Mouse (Mus musculus) kidney, adult 2 months (tissue): ENCODE results near the gene Dhx38. TPM values are rescaled to one million over a fixed set of nuclear protein-coding genes. Genes with fewer than 3 reads are reported as not detected.

ENCODE experiments used
- DNase-seq: peaks from one replicate; pipeline ENCODE4 v3.0.0; 2021
- H3K27ac ChIP-seq: fragments of 200-500 bp; 2 replicates; pipeline ENCODE4 v1.5.1; 2012; ENCODE audit warnings: low read depth, low read length, control low read depth, inconsistent platforms; ENCODE audit not compliant: insufficient read depth
- H3K27me3 ChIP-seq: fragments of 200-500 bp; replicated peaks from 2 replicates; pipeline ENCODE4 v1.6.1; 2012; ENCODE audit warnings: mild to moderate bottlenecking, moderate library complexity, low read length, inconsistent platforms; ENCODE audit not compliant: control insufficient read depth, insufficient read depth
- H3K36me3 ChIP-seq: fragments of 200-500 bp; 2 replicates; pipeline ENCODE4 v1.6.1; 2012; ENCODE audit warnings: mild to moderate bottlenecking, moderate library complexity, low read length, inconsistent platforms; ENCODE audit not compliant: control insufficient read depth, insufficient read depth
- H3K4me1 ChIP-seq: fragments of 200-500 bp; 2 replicates; pipeline ENCODE4 v1.6.1; 2011; ENCODE audit warnings: low read length; ENCODE audit not compliant: control insufficient read depth, insufficient read depth
- H3K4me3 ChIP-seq: fragments of 200-500 bp; 2 replicates; pipeline ENCODE4 v1.5.1; 2011; ENCODE audit warnings: mild to moderate bottlenecking, low read depth, low read length, control low read depth; ENCODE audit not compliant: insufficient read depth
- CTCF ChIP-seq: fragments of 200-500 bp; conservative IDR thresholded peaks from 2 replicates; pipeline ENCODE4 v1.5.1; 2011; ENCODE audit warnings: low read depth, mild to moderate bottlenecking, control low read depth, low read length, moderate library complexity, mixed read lengths; ENCODE audit not compliant: insufficient read depth, insufficient read length
- POLR2A ChIP-seq: fragments of 200-500 bp; IDR thresholded peaks from one replicate; pipeline ENCODE4 v1.6.1; 2011; ENCODE audit warnings: low read depth, low read length, control low read depth
- WGBS: fragments of 180-500 bp; shearing (Covaris S2); methylation state at CpG from one replicate; pipeline ENCODE4 v1.1.7; 2018; 5-methylcytosine and 5-hydroxymethylcytosine counted together
- polyA plus RNA-seq: library from polyadenylated mRNA; depleted of rRNA; stranded (reverse); fragments of >200 nt; gene quantifications from 2 replicates; pipeline ENCODE4 v1.2.3, GENCODE M21; 2012

Gene Dhx38
- polyA plus RNA-seq, 1 experiment, result 14.6 TPM

DNA sequence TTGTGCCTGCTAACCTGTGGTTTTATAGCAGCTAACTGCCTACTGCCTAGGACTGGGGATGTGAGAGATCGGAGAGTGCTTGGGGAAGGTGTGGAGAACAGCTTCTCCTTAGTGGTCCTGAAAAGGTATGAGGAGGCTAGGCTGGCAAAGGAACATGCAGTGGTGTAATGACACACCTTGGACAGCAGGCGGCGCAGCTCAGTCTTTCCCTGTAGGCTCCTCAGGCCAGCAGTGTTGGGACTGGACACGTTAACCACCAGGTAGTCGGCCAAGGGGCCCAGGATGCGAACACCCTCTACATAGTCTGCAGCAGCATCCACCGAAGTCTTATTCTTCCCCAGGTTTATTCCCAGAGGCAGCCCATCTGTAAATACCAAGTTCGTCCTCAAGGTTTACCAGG lies 30.2 kb upstream of the Dhx38 start:
- no peaks in the 10 kb centered on the region for H3K27me3 ChIP-seq
- H3K4me1 ChIP-seq, result no peaks in the 10 kb centered on the region
- H3K27ac ChIP-seq, result no peak overlapping the region
- TF ChIP-seq CTCF (peak; percentile 92), POLR2A (no peak)
- peak; percentile 48 for DNase-seq
- H3K36me3 ChIP-seq, result peaks cover 3% of the 10 kb centered on the region; the same call in 1 of the 2 replicates
- no peak overlapping the region for H3K4me3 ChIP-seq
- WGBS, result 46% methylated on average over 8 of the region's 8 CpGs

DNA sequence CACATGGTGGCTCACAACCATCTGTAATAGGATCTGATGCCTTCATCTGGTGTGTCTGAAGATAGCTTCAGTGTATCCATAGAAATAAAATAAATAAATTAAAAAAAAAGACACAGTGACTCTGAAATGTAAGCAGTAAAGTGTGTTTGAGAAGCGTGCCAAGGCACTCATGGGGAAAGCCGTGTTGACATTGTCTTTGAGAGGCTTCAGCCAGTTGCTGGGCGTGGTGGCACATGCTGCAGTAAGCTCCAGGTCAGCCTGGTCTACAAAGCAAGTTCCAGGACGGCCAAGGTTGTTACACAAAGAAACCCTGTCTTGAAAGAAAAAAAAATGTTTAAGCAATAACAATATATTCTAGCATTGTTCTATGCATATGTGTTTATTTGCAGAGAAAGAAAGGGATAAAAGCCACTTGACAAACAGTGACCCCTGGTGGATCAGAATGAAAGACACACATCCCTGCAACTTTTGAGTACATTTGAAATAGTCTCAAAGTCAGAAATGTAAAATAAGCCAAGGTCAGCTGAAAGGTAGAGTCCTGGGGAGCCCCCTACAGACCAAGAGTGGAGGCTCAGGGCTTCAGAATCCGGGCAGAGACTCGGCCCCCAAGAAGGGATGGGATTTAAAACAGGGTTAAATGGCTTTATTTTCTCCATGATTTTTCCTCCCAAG lies 27.6 kb upstream of the Dhx38 start:
- no peaks in the 10 kb centered on the region for H3K4me1 ChIP-seq
- 72% methylated on average over 6 of the region's 6 CpGs for WGBS
- H3K36me3 ChIP-seq, result peaks cover 3% of the 10 kb centered on the region; the same call in 1 of the 2 replicates
- peak; percentile 37 for DNase-seq
- TF ChIP-seq CTCF, result 0 out of 2 replicates have a peak, but pooled peaks have one; percentile 18
- TF ChIP-seq POLR2A, result no peak
- H3K4me3 ChIP-seq, result no peak overlapping the region
- H3K27me3 ChIP-seq, result no peaks in the 10 kb centered on the region
- no peak overlapping the region for H3K27ac ChIP-seq

DNA sequence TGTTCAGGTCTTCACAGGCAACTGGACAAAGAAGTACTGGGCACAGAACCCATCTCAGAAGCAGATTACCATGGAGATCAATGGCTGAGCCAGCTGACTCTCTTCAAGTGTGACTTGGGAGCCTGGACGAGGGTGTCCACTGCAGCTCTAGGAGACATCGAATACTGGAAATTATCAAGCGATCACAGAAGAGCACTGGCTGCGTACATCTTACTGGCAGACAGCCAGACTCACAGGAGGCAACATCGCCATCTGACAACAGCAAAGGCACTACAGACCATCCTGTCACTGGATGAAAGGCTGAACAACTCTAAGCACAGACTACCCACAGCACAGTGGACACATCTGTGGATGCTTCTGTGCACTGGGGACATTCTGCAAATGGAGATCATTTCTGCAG lies 26.5 kb upstream of the Dhx38 start:
- TF ChIP-seq CTCF, result no peak
- no peak for TF ChIP-seq POLR2A
- H3K27me3 ChIP-seq, result no peaks in the 10 kb centered on the region
- no peak overlapping the region for H3K27ac ChIP-seq
- WGBS, result 92% methylated on average over 5 of the region's 5 CpGs
- peaks cover 3% of the 10 kb centered on the region; the same call in 1 of the 2 replicates for H3K36me3 ChIP-seq
- 0 out of 2 replicates have a peak, but pooled peaks cover 1% of the 10 kb centered on the region for H3K4me1 ChIP-seq
- DNase-seq, result no peak
- no peak overlapping the region for H3K4me3 ChIP-seq

DNA sequence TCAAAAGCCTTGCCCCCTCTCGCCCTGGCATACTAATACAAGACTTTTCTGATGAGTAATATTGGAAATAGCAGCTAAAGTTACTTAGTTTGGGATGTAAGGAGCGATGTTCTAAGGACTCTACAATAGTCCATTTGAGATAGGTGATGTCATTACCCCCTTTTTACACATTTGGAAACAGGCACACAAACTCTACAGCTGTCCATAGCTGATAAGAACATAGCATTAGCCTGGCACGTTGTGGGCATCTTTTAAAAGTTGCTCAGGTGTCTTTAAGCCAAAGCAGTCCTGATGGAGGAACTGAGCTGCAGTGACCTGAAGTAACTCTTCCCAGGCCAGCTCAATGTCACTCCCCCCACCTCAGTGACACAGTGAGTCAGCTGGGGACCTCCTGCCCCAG lies 25.7 kb upstream of the Dhx38 start:
- H3K27ac ChIP-seq, result no peak overlapping the region
- TF ChIP-seq POLR2A, result no peak
- no peak for TF ChIP-seq CTCF
- 92% methylated on average over 3 of the region's 3 CpGs for WGBS
- no peak overlapping the region for H3K4me3 ChIP-seq
- peaks cover 3% of the 10 kb centered on the region; the same call in 1 of the 2 replicates for H3K36me3 ChIP-seq
- H3K4me1 ChIP-seq, result 0 out of 2 replicates have a peak, but pooled peaks cover 2% of the 10 kb centered on the region
- H3K27me3 ChIP-seq, result no peaks in the 10 kb centered on the region
- no peak for DNase-seq

DNA sequence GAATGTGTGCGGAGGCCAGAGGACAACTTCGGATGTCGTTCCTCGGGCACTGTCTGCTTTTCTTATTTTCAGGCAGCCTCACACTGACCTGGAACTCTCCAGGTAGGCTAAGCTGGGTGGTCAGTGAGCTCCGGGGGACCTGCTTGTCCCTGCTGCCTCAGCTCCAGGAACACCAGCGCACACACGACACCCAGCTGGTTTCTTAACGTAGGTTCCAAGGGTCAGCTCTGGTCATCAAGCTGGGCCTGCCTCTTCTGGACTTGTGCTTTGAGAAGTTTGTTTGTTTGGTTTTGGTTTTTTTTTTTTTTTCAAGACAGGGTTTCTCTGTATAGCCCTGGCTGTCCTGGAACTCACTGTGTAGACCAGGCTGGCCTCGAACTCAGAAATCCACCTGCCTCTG lies 25.2 kb upstream of the Dhx38 start:
- Histone ChIP-seq H3K27ac (no peak overlapping the region), H3K36me3 (peaks cover 3% of the 10 kb centered on the region; the same call in 1 of the 2 replicates), H3K4me3 (no peak overlapping the region), H3K27me3 (no peaks in the 10 kb centered on the region), H3K4me1 (0 out of 2 replicates have a peak, but pooled peaks cover 2% of the 10 kb centered on the region)
- WGBS, result 86% methylated on average over 9 of the region's 9 CpGs
- no peak for TF ChIP-seq POLR2A
- no peak for TF ChIP-seq CTCF
- DNase-seq, result no peak

DNA sequence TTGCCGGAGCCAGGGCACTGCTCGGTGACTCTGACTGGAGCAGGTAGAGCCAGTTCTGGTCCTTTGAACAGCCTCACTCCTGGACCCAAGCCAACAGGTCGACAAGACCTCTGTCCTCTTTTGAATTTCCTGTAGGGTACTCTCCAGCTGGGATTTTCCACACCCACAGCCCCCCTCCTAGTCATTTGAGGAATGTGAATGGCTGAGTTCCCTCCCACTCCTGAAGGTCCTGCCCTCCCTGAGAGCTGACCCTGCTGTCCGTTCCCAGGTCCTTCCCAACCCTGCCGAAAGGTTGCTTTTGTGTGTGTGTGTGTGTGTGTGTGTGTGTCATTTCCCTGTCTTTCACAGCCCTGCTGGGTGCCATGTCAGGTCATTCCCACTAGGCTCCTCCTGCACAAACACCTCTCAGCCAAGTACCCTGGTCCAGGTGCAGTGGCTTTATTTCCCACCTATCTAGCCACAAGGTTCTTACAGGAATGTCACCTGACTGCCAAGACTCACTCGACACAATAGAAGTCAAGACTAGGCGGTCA lies 21.4 kb upstream of the Dhx38 start:
- peak overlapping the region; percentile 61; the same call in 1 of the 2 replicates for H3K27ac ChIP-seq

DNA sequence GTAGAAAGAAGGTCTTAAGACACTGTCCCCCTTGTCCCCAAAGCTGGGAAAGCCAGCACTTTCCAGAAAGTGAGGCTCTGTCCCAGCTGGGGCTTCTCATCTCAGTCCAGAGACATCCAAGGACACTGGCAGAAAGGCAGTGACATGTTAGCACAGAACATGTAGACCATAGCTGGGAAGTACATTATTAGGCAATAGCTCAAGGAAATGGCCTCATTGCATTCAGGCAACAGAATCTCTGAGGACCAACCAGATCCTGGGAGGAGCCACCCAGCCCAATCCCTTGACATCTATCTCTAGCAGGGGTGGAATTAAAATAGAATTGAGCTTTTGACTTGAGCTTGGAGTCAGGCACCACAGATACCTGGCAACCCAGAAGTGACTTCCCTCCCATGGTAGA lies 20.0 kb upstream of the Dhx38 start:
- Histone ChIP-seq H3K27ac (no peak overlapping the region), H3K4me3 (no peak overlapping the region), H3K27me3 (no peaks in the 10 kb centered on the region), H3K4me1 (0 out of 2 replicates have a peak, but pooled peaks cover 2% of the 10 kb centered on the region), H3K36me3 (no peaks in the 10 kb centered on the region)
- TF ChIP-seq CTCF (no peak), POLR2A (no peak)
- DNase-seq, result no peak

More for the DNA sequence above, 21.4 kb upstream of the Dhx38 start:
- Histone ChIP-seq H3K27me3 (no peaks in the 10 kb centered on the region), H3K4me1 (0 out of 2 replicates have a peak, but pooled peaks cover 2% of the 10 kb centered on the region), H3K36me3 (no peaks in the 10 kb centered on the region), H3K4me3 (no peak overlapping the region)
- 17% methylated on average over 7 of the region's 7 CpGs for WGBS
- peak; percentile 77 for DNase-seq
- TF ChIP-seq CTCF (no peak), POLR2A (no peak)

DNA sequence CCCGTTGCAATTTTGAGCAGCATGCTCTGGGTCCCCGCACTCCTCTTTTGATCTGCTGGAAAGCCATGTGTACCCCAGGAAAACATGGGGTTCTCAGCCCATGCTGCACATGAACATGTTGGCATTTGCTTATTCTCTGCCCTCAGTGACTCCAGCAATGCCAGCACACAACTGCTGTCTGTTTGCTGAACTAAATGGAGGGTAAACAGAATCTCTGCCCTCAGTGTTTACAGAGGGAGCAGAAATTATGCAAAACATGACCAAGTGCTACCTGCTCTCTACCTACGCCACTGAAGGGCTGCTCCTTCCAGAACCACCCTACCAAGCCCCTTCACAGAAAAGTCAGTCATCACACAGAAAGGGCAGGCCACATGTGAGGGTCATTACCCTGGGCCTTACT lies 19.2 kb upstream of the Dhx38 start:
- Histone ChIP-seq H3K27me3 (no peaks in the 10 kb centered on the region), H3K36me3 (no peaks in the 10 kb centered on the region), H3K4me1 (0 out of 2 replicates have a peak, but pooled peaks cover 2% of the 10 kb centered on the region), H3K4me3 (no peak overlapping the region), H3K27ac (no peak overlapping the region)
- TF ChIP-seq POLR2A, result no peak
- no peak for TF ChIP-seq CTCF
- DNase-seq, result no peak
- WGBS, result 87% methylated on average over 3 of the region's 3 CpGs
